Mouse (Mus musculus): ENCODE measurements around the gene Ssh2. TPM values are rescaled to one million over a fixed set of nuclear protein-coding genes. Genes with fewer than 3 reads are reported as not detected.

The Ssh2 gene
- polyA plus RNA-seq, 1 experiment, result 43.8 TPM

DNA sequence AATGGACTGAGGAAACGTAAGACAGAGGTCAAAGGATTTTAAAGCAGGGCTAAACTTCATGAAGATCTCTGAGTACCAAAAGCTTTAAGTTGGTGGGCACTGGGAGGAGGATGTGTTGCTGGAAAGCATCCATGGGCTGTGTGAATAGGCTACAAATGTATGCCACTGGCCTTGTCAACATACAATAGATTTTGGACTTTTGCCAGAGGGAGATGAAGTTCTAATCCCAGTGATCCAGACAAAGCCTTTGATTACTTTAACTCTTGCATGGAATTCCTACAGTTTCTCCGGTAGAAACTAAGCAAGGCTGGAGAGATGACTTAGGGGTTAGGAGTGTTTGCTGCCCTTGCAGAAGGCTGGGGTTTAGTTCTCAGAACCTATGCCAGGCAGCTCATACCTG, 33.5 kb upstream of the Ssh2 start:
- Histone ChIP-seq H3K27me3 (ENCODE audit: control insufficient read depth, insufficient read depth, low read length) (no peaks in the 10 kb centered on the region), H3K4me1 (ENCODE audit: control insufficient read depth, insufficient read depth, low read length) (no peaks in the 10 kb centered on the region), H3K4me3 (ENCODE audit: control insufficient read depth, low read depth, low read length) (no peak overlapping the region), H3K27ac (ENCODE audit: control insufficient read depth, insufficient read depth, low read depth, low read length) (no peak overlapping the region), H3K36me3 (ENCODE audit: control insufficient read depth, insufficient read depth, low read length) (no peaks in the 10 kb centered on the region; the same call in 1 of the 2 replicates)
- TF ChIP-seq POLR2A (IDR thresholded peaks at IDR 0.05; ENCODE audit: control insufficient read depth, low read depth, low read length), result no peak
- no peak for TF ChIP-seq CTCF (IDR thresholded peaks at IDR 0.05; ENCODE audit: control insufficient read depth, insufficient read depth, insufficient replicate concordance, low read depth, low read length)

DNA sequence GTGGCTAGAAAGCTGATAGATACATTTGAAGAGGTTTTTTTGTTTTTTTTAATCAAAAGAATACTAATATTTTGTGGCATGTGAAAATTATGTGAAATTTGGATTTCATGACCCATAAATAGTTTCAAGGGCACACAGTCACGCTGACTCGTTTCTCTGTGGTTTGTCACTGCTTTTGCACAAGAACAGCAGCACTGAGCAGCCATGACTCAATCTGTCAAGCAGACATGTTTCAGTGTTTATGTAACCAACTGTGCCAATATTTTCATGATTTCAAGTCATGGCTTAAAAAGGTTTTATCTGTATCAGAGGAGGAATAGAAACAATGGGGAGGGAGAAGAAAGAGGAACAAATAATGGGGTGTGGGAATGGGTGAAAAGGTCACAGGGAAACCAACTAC, 31.2 kb upstream of the Ssh2 start:
- Histone ChIP-seq H3K4me1 (ENCODE audit: control insufficient read depth, insufficient read depth, low read length) (no peaks in the 10 kb centered on the region), H3K27me3 (ENCODE audit: control insufficient read depth, insufficient read depth, low read length) (no peaks in the 10 kb centered on the region), H3K4me3 (ENCODE audit: control insufficient read depth, low read depth, low read length) (no peak overlapping the region), H3K36me3 (ENCODE audit: control insufficient read depth, insufficient read depth, low read length) (no peaks in the 10 kb centered on the region; the same call in 1 of the 2 replicates), H3K27ac (ENCODE audit: control insufficient read depth, insufficient read depth, low read depth, low read length) (no peak overlapping the region)
- TF ChIP-seq CTCF (IDR thresholded peaks at IDR 0.05; ENCODE audit: control insufficient read depth, insufficient read depth, insufficient replicate concordance, low read depth, low read length) (no peak), POLR2A (IDR thresholded peaks at IDR 0.05; ENCODE audit: control insufficient read depth, low read depth, low read length) (no peak)

DNA sequence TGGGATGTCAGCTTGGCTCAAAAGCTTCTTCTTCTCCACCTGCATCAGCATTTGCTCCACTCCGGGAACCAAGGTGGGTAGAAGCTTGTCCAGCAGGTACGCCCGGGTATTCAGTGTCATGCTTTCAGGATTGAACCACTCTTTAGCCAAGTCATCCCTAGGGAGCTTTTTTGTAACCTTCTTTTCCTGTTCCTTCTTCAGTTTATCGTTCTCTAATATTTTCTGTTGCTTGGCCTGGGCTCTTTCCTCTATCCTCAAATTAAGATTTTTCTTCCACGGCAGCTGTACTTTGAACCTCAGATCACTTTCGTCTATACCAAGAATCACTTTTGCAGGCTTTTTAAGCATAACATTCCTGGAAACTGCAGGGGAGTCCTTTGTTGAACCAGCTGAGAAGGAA, 27.2 kb upstream of the Ssh2 start, which contains the start of gene Efcab5:
Efcab5 (minus strand) TSS at position 101 of the 400 bp plus-strand sequence.
- H3K36me3 ChIP-seq (ENCODE audit: control insufficient read depth, insufficient read depth, low read length), result no peaks in the 10 kb centered on the region; the same call in 1 of the 2 replicates
- no peaks in the 10 kb centered on the region for H3K27me3 ChIP-seq (ENCODE audit: control insufficient read depth, insufficient read depth, low read length)
- no peak within 1 kb of the TSS for H3K4me3 ChIP-seq (ENCODE audit: control insufficient read depth, low read depth, low read length)
- H3K4me1 ChIP-seq (ENCODE audit: control insufficient read depth, insufficient read depth, low read length), result no peaks in the 10 kb centered on the region
- TF ChIP-seq CTCF (IDR thresholded peaks at IDR 0.05; ENCODE audit: control insufficient read depth, insufficient read depth, insufficient replicate concordance, low read depth, low read length) (no peak), POLR2A (IDR thresholded peaks at IDR 0.05; ENCODE audit: control insufficient read depth, low read depth, low read length) (no peak)
- H3K27ac ChIP-seq (ENCODE audit: control insufficient read depth, insufficient read depth, low read depth, low read length), result no peak within 1 kb of the TSS

DNA sequence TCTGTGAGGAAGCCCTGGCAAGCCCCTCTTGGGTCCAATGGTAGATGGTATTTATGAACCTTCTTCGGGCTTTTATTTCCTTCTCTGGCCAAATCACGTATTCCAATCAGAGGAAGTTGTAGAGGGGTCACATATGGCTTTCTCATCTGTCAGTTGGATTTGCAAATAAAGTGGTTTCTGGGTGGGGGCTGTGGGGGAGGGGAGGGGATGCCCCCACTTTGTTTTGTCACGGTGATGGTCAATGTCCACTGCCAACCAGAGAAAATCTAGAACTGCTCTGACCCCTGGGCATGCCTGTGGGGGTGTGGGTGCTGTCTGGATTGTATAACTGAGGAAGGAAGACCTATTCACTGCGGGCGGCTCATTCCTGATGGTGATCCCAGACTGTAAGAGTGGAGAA, 22.7 kb upstream of the Ssh2 start:
- H3K27ac ChIP-seq (ENCODE audit: control insufficient read depth, insufficient read depth, low read depth, low read length), result no peak overlapping the region
- no peak overlapping the region for H3K4me3 ChIP-seq (ENCODE audit: control insufficient read depth, low read depth, low read length)
- no peaks in the 10 kb centered on the region for H3K27me3 ChIP-seq (ENCODE audit: control insufficient read depth, insufficient read depth, low read length)
- no peaks in the 10 kb centered on the region for H3K4me1 ChIP-seq (ENCODE audit: control insufficient read depth, insufficient read depth, low read length)
- no peaks in the 10 kb centered on the region; the same call in 1 of the 2 replicates for H3K36me3 ChIP-seq (ENCODE audit: control insufficient read depth, insufficient read depth, low read length)
- TF ChIP-seq POLR2A (IDR thresholded peaks at IDR 0.05; ENCODE audit: control insufficient read depth, low read depth, low read length), result no peak
- TF ChIP-seq CTCF (IDR thresholded peaks at IDR 0.05; ENCODE audit: control insufficient read depth, insufficient read depth, insufficient replicate concordance, low read depth, low read length), result no peak

DNA sequence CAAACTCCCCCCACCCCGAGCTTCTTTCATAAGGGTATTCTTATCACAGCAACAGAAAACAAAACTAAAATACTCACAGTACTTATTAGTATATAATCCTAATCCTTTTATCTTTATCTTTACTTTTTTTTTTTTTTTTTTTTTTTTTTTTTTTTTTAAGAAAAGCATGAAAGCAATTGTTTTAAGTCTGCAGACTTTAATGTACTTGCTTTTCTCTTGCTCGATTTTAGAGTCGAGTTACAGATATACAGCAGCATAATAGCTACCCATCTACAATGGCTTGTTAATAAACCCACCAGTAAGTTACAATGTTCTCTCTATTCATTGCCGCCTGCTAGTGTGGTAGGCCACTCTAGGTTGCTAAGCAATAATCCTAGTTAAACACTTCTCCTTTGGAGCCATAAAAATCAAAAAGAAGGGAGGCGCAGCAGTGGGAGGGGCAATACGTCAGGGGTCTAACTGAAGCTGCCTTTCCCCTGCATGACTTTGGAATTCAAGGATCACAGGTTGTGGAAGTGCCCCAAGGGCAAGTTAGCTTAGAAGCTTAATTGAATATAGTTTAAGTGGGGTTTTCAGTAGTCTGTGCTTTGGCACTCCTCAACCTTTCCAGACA, 22.0 kb upstream of the Ssh2 start:
- Histone ChIP-seq H3K27me3 (ENCODE audit: control insufficient read depth, insufficient read depth, low read length) (no peaks in the 10 kb centered on the region), H3K4me3 (ENCODE audit: control insufficient read depth, low read depth, low read length) (no peak overlapping the region), H3K27ac (ENCODE audit: control insufficient read depth, insufficient read depth, low read depth, low read length) (no peak overlapping the region), H3K36me3 (ENCODE audit: control insufficient read depth, insufficient read depth, low read length) (no peaks in the 10 kb centered on the region; the same call in 1 of the 2 replicates), H3K4me1 (ENCODE audit: control insufficient read depth, insufficient read depth, low read length) (no peaks in the 10 kb centered on the region)
- TF ChIP-seq POLR2A (IDR thresholded peaks at IDR 0.05; ENCODE audit: control insufficient read depth, low read depth, low read length) (no peak), CTCF (IDR thresholded peaks at IDR 0.05; ENCODE audit: control insufficient read depth, insufficient read depth, insufficient replicate concordance, low read depth, low read length) (no peak)

DNA sequence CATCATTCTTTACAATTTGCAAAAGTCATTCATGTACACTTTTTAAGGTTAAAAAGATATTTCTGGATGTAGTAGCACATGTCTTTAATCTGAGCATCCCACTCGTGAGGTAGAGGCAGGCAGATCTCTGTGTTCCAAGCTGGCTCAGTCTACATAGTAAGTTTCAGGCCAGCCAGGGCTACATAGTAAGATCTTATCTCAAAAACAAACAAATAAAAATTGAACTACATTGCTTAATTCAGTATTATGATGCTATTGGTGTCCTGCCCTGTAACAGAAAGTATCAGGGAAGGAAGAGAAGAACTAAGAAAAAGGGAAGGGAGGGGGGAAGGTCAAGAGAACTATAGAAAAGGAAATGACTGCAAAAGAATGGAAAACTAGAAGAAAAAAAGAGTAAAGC, 21.3 kb upstream of the Ssh2 start:
- H3K27me3 ChIP-seq (ENCODE audit: control insufficient read depth, insufficient read depth, low read length), result no peaks in the 10 kb centered on the region
- no peaks in the 10 kb centered on the region; the same call in 1 of the 2 replicates for H3K36me3 ChIP-seq (ENCODE audit: control insufficient read depth, insufficient read depth, low read length)
- H3K27ac ChIP-seq (ENCODE audit: control insufficient read depth, insufficient read depth, low read depth, low read length), result no peak overlapping the region
- TF ChIP-seq POLR2A (IDR thresholded peaks at IDR 0.05; ENCODE audit: control insufficient read depth, low read depth, low read length), result no peak
- no peak overlapping the region for H3K4me3 ChIP-seq (ENCODE audit: control insufficient read depth, low read depth, low read length)
- no peaks in the 10 kb centered on the region for H3K4me1 ChIP-seq (ENCODE audit: control insufficient read depth, insufficient read depth, low read length)

DNA sequence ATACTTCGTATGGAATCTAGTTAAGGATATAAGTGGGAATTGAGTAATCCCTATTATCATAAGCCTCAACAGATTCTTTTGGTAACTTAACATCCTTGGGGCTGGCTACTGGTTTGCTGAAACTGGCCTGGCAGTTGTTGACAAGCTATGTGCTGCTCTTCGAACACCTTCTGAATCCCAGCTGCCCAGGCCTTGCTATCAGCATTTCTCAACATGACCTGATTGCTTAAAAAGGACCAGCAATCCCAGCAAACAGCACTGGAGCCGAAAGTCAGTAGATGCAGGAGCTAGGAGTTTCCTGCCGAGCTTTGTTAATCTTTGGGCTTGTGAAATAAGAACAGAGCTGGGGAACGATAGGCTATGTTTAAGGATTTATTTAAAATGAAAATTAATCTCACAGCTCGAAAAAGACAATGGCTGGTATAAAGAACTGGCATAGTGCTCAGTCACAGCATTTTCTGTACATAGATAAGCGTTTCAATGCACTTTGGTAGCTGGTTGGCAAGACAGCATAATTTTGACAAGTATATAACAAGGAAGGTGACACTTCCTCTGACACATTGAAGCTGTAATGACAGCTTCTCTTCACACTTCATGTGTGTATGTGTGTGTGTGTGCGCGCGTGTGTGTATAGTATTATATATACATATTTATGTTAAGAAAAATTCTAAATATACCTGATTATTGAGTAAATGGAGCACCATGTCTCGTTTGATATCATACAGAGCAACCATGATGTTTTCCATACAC, 20.6 kb upstream of the Ssh2 start:
- Histone ChIP-seq H3K4me3 (ENCODE audit: control insufficient read depth, low read depth, low read length) (no peak overlapping the region), H3K4me1 (ENCODE audit: control insufficient read depth, insufficient read depth, low read length) (no peaks in the 10 kb centered on the region), H3K27me3 (ENCODE audit: control insufficient read depth, insufficient read depth, low read length) (no peaks in the 10 kb centered on the region), H3K36me3 (ENCODE audit: control insufficient read depth, insufficient read depth, low read length) (no peaks in the 10 kb centered on the region; the same call in 1 of the 2 replicates), H3K27ac (ENCODE audit: control insufficient read depth, insufficient read depth, low read depth, low read length) (no peak overlapping the region)
- no peak for TF ChIP-seq POLR2A (IDR thresholded peaks at IDR 0.05; ENCODE audit: control insufficient read depth, low read depth, low read length)
- no peak for TF ChIP-seq CTCF (IDR thresholded peaks at IDR 0.05; ENCODE audit: control insufficient read depth, insufficient read depth, insufficient replicate concordance, low read depth, low read length)

Measured in testis, adult 2 months (tissue).